Mouse (Mus musculus): ENCODE data around the gene Rps15. TPM values are rescaled to one million over a fixed set of nuclear protein-coding genes. Genes with fewer than 3 reads are reported as not detected.

Gene Rps15
- polyA plus RNA-seq, 1 experiment from 2014 or later, result 643 TPM

- H3K4me3 ChIP-seq, result no peak overlapping the region
These were observed 48.8 kb downstream of the Rps15 start for GRCm38 (mm10) chr10:80341026-80341425.

GRCm38 (mm10) chr10:80341491-80342304 lies 49.4 kb downstream of the Rps15 start:
- H3K4me1 ChIP-seq, result peaks cover 37% of the 10 kb centered on the region
- H3K4me3 ChIP-seq, result 0 out of 2 replicates have a peak overlapping the region, but pooled peaks have one; percentile 30
- H3K9ac ChIP-seq, result no peak overlapping the region
- no peak for ATAC-seq (ENCODE audit: low FRiP score, low read depth)
- peaks cover 70% of the 10 kb centered on the region for H3K27me3 ChIP-seq (replicated peaks)
- H3K36me3 ChIP-seq, result no peaks in the 10 kb centered on the region
- H3K27ac ChIP-seq, result no peak overlapping the region
- peak overlapping the region; percentile 61 for H3K4me2 ChIP-seq (replicated peaks)
- WGBS, result 2% methylated on average over 47 of the region's 47 CpGs
- H3K9me3 ChIP-seq, result no peaks in the 10 kb centered on the region

More at GRCm38 (mm10) chr10:80341026-80341425, 48.8 kb downstream of the Rps15 start:
- Histone ChIP-seq H3K9ac (no peak overlapping the region), H3K27me3 (replicated peaks) (peaks cover 65% of the 10 kb centered on the region), H3K9me3 (no peaks in the 10 kb centered on the region), H3K36me3 (no peaks in the 10 kb centered on the region), H3K27ac (no peak overlapping the region), H3K4me2 (replicated peaks) (no peak overlapping the region), H3K4me1 (peaks cover 37% of the 10 kb centered on the region)
- no peak for ATAC-seq (ENCODE audit: low FRiP score, low read depth)
- WGBS, result 12% methylated on average over 21 of the region's 21 CpGs

GRCm38 (mm10) chr10:80342305-80342748 lies 50.1 kb downstream of the Rps15 start:
- no peak overlapping the region for H3K27ac ChIP-seq
- H3K4me2 ChIP-seq (replicated peaks), result peak overlapping the region; percentile 61
- no peaks in the 10 kb centered on the region for H3K9me3 ChIP-seq
- H3K4me3 ChIP-seq, result peak overlapping the region; percentile 30
- peaks cover 37% of the 10 kb centered on the region for H3K4me1 ChIP-seq
- no peak overlapping the region for H3K9ac ChIP-seq
- WGBS, result 2% methylated on average over 26 of the region's 26 CpGs
- peaks cover 74% of the 10 kb centered on the region for H3K27me3 ChIP-seq (replicated peaks)
- ATAC-seq (ENCODE audit: low FRiP score, low read depth), result peak; percentile 10; the same call in 1 of the 2 replicates
- H3K36me3 ChIP-seq, result no peaks in the 10 kb centered on the region

GRCm38 (mm10) chr10:80342749-80343424 lies 50.6 kb downstream of the Rps15 start:
- H3K4me1 ChIP-seq, result peaks cover 39% of the 10 kb centered on the region
- WGBS, result under 1% methylated on average over 32 of the region's 33 CpGs
- H3K9me3 ChIP-seq, result no peaks in the 10 kb centered on the region
- H3K27me3 ChIP-seq (replicated peaks), result peaks cover 80% of the 10 kb centered on the region
- ATAC-seq (ENCODE audit: low FRiP score, low read depth), result peak; percentile 64
- peak overlapping the region; percentile 30 for H3K4me3 ChIP-seq
- H3K36me3 ChIP-seq, result no peaks in the 10 kb centered on the region
- peak overlapping the region; percentile 61 for H3K4me2 ChIP-seq (replicated peaks)
- no peak overlapping the region for H3K27ac ChIP-seq
- H3K9ac ChIP-seq, result no peak overlapping the region

DNA sequence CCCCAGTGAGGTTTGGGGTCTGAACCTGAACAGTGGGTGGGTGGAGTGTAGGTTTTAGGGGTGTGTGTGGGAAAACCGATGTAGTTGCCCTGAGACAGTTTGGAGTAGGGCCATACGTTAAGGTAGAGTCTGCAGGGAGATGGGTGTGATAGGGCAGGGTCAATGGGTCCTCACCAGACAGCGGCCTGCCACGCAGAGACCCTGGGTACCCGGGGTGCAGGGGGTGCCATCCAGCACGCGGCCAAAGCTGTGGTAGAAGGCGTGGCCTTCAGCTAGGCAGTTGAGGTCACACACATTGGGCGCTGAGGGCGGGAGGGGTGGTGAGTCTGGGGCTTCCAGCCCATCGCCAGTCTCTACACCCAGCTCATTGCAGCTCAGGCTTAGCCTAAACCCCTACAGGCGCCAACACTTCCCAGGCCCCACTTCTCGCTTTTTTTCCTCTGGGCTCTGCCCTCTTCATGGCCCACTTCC lies 51.2 kb downstream of the Rps15 start:
- ATAC-seq (ENCODE audit: low FRiP score, low read depth), result peak; percentile 8; the same call in 1 of the 2 replicates
- no peaks in the 10 kb centered on the region for H3K36me3 ChIP-seq
- H3K27me3 ChIP-seq (replicated peaks), result peaks cover 85% of the 10 kb centered on the region
- H3K27ac ChIP-seq, result no peak overlapping the region
- no peaks in the 10 kb centered on the region for H3K9me3 ChIP-seq
- peaks cover 44% of the 10 kb centered on the region for H3K4me1 ChIP-seq
- peak overlapping the region; percentile 61 for H3K4me2 ChIP-seq (replicated peaks)
- whole genome bisulfite sequencing, result 26% methylated on average over 13 of the region's 13 CpGs
- no peak overlapping the region for H3K9ac ChIP-seq
- peak overlapping the region; percentile 30; the same call in 1 of the 2 replicates for H3K4me3 ChIP-seq

Small RNA genes within 50 kb of the gene (microRNA-seq; reads per million reads assigned to microRNA genes)
- gene Mir6911, result 0.87 reads per million

Other genes starting within 250 kb of the Rps15 start
- 499 and 515 TPM in 2 replicates for gene Gpx4, start 245.3 kb upstream of the Rps15 start, polyA plus RNA-seq (2016; fragmentation: Nextera tagmentation; extraction: Ambion mirVana)
- gene Sbno2, start 186.9 kb upstream of the Rps15 start, polyA plus RNA-seq (2016; fragmentation: Nextera tagmentation; extraction: Ambion mirVana), result 15.1 and 15.4 TPM in 2 replicates
- 17.4 and 23.9 TPM in 2 replicates for gene Stk11, start 176.7 kb upstream of the Rps15 start, polyA plus RNA-seq (2016; fragmentation: Nextera tagmentation; extraction: Ambion mirVana)
- 396 and 422 TPM in 2 replicates for gene Atp5d, start 153.8 kb upstream of the Rps15 start, polyA plus RNA-seq (2016; fragmentation: Nextera tagmentation; extraction: Ambion mirVana)
- 26.5 and 27.3 TPM in 2 replicates for gene Cbarp, start 151.6 kb upstream of the Rps15 start, polyA plus RNA-seq (2016; fragmentation: Nextera tagmentation; extraction: Ambion mirVana)
- 40.8 and 45.1 TPM in 2 replicates for gene Midn, start 144.2 kb upstream of the Rps15 start, polyA plus RNA-seq (2016; fragmentation: Nextera tagmentation; extraction: Ambion mirVana)
- 262 and 273 TPM in 2 replicates for gene Cirbp, start 126.5 kb upstream of the Rps15 start, polyA plus RNA-seq (2016; fragmentation: Nextera tagmentation; extraction: Ambion mirVana)
- 14.9 and 15.7 TPM in 2 replicates for gene 1600002K03Rik, start 119.5 kb upstream of the Rps15 start, polyA plus RNA-seq (2016; fragmentation: Nextera tagmentation; extraction: Ambion mirVana)
- gene Efna2, start 113.0 kb upstream of the Rps15 start, polyA plus RNA-seq (2016; fragmentation: Nextera tagmentation; extraction: Ambion mirVana), result 47.9 and 48.0 TPM in 2 replicates
- 52.1 and 54.6 TPM in 2 replicates for gene Mum1, start 66.0 kb upstream of the Rps15 start, polyA plus RNA-seq (2016; fragmentation: Nextera tagmentation; extraction: Ambion mirVana)
- 214 and 227 TPM in 2 replicates for gene Ndufs7, start 43.3 kb upstream of the Rps15 start, polyA plus RNA-seq (2016; fragmentation: Nextera tagmentation; extraction: Ambion mirVana)
- gene Gamt, start 31.4 kb upstream of the Rps15 start, polyA plus RNA-seq (2016; fragmentation: Nextera tagmentation; extraction: Ambion mirVana), result 37.9 and 38.6 TPM in 2 replicates
- 66.6 TPM in 2 replicates for gene Dazap1, start 31.0 kb upstream of the Rps15 start, polyA plus RNA-seq (2016; fragmentation: Nextera tagmentation; extraction: Ambion mirVana)
- 160 and 175 TPM in 2 replicates for gene Apc2, start 3.5 kb downstream of the Rps15 start, polyA plus RNA-seq (2016; fragmentation: Nextera tagmentation; extraction: Ambion mirVana)
- gene 2310011J03Rik, start 28.1 kb downstream of the Rps15 start, polyA plus RNA-seq (2016; fragmentation: Nextera tagmentation; extraction: Ambion mirVana), result 37.7 and 41.1 TPM in 2 replicates
- gene Pcsk4, start 37.0 kb downstream of the Rps15 start, polyA plus RNA-seq (2016; fragmentation: Nextera tagmentation; extraction: Ambion mirVana), result 2.2 and 2.3 TPM in 2 replicates
- 3.4 and 3.6 TPM in 2 replicates for gene Reep6, start 37.5 kb downstream of the Rps15 start, polyA plus RNA-seq (2016; fragmentation: Nextera tagmentation; extraction: Ambion mirVana)
- 0.50 and 1.1 TPM in 2 replicates for gene Adamtsl5, start 56.0 kb downstream of the Rps15 start, polyA plus RNA-seq (2016; fragmentation: Nextera tagmentation; extraction: Ambion mirVana)
- 0.29 and 0.49 TPM in 2 replicates for gene Plk5, start 64.0 kb downstream of the Rps15 start, polyA plus RNA-seq (2016; fragmentation: Nextera tagmentation; extraction: Ambion mirVana)
- 23.6 and 26.5 TPM in 2 replicates for gene Mex3d, start 95.2 kb downstream of the Rps15 start, polyA plus RNA-seq (2016; fragmentation: Nextera tagmentation; extraction: Ambion mirVana)
- gene Mbd3, start 107.1 kb downstream of the Rps15 start, polyA plus RNA-seq (2016; fragmentation: Nextera tagmentation; extraction: Ambion mirVana), result 304 and 314 TPM in 2 replicates
- gene Uqcr11, start 114.4 kb downstream of the Rps15 start, polyA plus RNA-seq (2016; fragmentation: Nextera tagmentation; extraction: Ambion mirVana), result 436 and 478 TPM in 2 replicates
- 156 and 166 TPM in 2 replicates for gene Tcf3, start 141.2 kb downstream of the Rps15 start, polyA plus RNA-seq (2016; fragmentation: Nextera tagmentation; extraction: Ambion mirVana)
- 1.0 and 1.2 TPM in 2 replicates for gene Onecut3, start 202.4 kb downstream of the Rps15 start, polyA plus RNA-seq (2016; fragmentation: Nextera tagmentation; extraction: Ambion mirVana)
- 1.0 TPM in 2 replicates for gene Atp8b3, start 246.7 kb downstream of the Rps15 start, polyA plus RNA-seq (2016; fragmentation: Nextera tagmentation; extraction: Ambion mirVana)